Mouse (Mus musculus) yolk sac, embryonic 10.5 days (tissue): ENCODE measurements around the gene Moxd1.

Experiments used
- DNase-seq: peaks from one replicate; pipeline ENCODE4 v3.0.0-alpha.2; 2017; ENCODE audit warnings: low spot score

The Moxd1 gene

GRCm38 (mm10) chr10:24223449-24224143 is at the start of gene Moxd1:
Moxd1 (plus strand) TSS chr10:24223517.
- DNase-seq, result peak; percentile 28

DNA sequence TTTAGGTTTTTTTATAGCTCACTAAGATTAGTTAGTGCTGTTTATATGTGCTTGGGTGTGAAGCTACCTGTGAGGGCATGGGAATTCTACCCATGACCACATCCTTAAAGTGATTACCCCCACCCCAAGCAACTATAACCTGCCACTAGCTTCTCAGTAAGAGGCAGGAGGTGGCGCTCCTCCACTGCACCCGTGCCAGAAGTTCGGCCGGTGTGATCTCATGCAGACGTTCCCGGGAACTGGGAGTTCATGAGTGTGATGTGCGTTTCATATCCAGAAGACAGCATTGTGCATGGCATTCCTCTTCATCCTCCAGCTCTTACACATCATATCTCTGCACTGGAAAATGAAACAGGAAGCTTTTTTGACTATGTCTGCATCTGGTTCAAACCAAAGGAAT is 32.9 kb upstream of the Moxd1 start:
- DNase-seq, result no peak

- DNase-seq, result no peak
Measured at GRCm38 (mm10) chr10:24191977-24192376, 31.3 kb upstream of the Moxd1 start.

DNA sequence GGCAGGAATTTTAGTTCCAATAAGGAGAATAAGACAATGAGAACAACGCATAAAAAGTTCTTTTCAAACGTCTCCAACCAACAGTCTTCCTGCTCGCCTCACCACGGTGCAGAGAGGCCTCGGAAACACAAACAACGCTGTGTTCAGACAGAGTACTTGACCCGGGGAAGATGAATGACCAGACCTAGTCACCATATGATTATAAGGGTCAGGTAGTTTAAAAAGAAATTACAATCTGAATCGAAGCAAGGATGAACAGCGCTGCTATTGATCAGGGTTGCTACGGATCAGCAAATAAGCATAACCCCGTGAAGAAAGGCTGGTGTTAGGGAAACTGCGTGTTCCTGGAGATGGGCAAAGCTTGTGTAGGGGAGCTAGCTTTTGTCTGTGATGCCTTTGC is 24.0 kb upstream of the Moxd1 start:
- DNase-seq, result no peak

GRCm38 (mm10) chr10:24200099-24200498 is 23.2 kb upstream of the Moxd1 start:
- DNase-seq, result no peak

DNA sequence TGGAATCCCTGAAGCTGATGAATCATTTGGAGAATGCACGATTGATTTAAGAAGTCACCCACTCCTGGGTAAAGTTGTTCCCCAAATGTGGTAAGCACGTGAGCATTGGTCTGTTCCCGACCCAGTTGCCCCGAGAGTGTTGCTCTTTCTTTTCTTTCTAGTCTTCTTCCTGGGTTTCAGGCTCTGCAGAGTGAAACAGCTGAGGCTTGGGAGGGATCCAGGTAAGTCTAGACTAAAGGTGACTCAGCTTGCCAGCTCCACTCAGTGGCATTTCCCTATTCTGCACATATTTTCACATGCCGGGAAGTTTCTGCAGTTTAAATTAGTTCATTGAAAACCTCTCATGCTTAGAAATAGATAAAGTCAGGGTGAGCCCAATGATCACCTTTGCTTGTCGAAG is 13.2 kb upstream of the Moxd1 start:
- no peak for DNase-seq

DNA sequence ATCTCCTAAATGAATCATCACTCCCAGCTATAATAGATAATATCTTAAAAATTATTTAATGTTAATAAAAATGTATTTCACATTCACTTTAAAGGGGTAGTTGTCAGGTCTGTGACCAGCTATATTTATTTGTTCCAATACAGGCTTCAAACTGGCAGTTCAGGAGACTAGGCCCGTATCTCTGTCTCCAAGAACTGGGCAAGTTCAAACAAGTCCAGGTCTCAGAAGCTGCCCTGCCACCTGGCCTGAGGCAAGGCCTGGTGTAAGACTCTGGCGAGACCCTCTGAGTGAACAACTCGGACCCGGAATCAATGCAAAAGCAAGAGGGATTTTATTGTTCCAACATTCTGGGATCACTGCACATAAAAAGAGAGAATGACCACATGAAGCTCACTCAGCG is 10.0 kb upstream of the Moxd1 start:
- no peak for DNase-seq

- no peak for DNase-seq
Measured at GRCm38 (mm10) chr10:24217558-24218268, 5.6 kb upstream of the Moxd1 start.

DNA sequence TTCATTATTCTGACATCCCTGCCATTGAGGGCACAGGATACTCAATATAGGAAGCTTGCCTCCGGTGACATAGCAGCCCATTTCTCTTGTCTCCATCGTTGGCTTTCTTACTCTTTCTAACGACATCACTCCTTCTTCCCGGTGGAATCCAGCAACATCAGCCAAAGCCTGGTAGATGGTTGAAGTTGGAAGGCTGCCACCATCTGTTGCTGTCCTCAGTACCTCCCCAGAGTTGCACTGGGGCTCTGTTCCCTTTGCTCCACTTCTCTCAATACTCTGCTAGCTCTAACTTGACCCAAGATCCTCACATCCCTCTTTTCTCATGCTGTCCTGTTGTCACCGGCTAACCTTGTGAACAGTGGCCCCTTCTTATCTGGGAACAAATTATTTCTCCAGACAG is 2.4 kb upstream of the Moxd1 start:
- DNase-seq, result no peak

DNA sequence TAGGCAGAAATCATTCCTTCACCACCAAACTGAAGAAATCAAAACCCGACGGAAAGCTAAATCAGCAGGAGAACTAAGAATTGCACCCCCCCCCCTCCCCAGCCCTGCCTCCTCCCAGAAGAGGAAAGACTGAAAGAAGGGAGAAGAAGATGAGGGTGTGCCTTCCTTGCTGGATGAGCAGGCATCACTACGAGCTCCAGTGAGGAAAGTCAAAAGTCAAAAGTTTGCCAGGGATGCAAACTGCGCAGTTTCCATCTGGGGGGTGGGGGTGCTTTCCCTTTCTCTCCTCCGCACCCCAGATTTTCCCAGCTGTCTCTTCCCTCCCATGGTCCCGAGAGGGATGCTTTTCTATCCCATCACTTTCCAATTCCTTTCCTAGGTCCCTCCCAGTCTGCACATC is 406 bp upstream of the Moxd1 start:
- no peak for DNase-seq

- no peak for DNase-seq
Measured at GRCm38 (mm10) chr10:24224591-24224990, 1.3 kb downstream of the Moxd1 start.

DNA sequence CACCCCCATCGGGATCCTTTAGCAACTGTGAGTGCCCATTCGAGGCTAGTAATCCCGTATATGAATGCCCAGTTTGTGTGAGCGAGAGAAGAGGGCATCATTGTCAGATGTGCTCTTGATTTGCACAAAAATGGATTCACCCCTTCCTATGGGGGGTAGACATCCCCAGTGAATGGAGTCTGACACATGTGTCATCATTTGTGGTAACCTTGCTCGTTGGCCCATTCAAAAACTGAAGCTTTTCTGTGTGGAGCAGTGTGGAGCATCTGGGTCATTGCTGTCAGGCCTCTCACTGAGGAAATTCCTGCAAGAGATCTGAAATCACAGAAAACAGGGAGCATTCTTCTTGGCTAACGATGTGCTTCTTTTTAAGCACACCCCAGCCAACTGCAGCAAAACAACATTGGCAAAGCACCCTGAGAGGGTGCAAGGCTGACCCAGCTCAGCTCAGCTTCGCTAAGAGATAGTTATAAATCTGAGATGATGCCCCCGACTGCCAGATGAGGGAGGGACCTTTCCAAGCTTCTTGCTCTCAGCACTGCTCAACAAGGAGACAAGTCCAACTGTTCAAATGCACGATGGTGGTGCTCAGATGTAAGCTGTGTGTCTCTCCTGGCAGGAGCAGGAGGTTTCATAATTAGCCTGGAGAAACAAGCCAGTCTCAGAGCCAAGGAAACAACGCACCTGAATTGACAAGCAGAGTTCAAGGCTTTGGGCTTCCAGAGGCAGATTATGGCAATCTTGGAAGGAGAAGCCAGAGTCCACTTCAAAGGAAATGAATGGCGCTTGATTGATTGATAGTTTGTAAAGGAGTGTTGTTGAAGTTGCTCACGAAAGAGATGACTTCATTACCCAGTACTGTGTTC is 5.2 kb downstream of the Moxd1 start:
- DNase-seq, result no peak

GRCm38 (mm10) chr10:24232281-24232680 is 9.0 kb downstream of the Moxd1 start:
- no peak for DNase-seq

DNA sequence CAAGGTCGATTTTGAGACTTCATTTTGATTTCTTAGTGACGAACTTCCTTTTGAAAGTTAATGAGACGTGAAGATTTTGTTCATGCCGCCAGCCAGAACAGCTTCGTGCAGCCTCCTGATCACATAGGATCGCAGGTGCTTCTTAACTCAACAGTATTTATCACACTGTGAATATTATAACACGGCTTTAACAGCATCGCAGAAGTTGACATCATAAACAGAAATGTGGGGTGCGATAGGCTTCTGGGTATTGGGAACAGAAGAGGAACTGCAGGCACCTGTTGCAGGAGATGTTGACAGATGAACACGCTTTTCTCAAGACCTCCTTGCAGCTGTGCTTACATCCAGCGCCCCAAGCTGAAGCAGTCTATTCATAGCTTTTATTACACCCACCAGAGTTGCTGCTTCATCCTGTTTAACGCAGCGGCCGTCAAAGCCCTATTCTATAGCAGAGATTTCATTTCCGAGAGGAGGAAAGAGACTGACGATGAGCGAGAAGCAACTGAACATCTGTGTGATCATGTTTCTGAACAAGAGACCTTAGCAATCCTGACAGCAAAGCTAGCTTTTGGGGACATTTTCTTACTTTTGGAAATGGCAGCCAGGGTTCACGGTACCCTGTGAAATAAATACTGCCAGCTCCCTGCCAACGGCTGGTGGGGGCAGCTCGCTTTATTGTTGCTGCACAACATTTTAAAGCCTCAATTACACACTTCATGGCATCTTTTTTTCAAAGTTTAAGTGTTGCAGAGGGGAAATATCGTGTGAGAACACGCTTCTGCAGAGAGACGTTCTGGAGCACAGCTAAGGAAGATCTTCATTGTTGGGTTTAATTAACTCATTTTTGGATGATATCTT is 12.3 kb downstream of the Moxd1 start:
- no peak for DNase-seq

DNA sequence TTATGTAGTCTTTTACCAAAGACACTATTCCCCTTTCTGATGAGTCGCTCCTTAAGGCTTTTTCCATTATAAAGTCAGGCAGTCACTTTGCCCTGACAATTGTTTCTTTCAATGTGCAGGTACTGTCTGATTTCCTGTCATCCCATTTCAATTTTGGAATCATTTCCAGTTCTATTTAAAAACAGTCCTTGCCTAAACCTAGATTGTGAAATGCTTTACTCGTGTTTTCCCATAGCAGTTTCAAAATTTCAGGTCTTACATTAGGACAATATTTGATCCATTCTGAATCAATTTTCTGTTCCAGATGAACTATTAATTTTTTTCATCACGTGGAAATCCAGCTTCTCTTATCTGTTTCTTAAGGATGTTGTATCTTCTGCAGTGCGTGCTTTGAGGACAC is 23.5 kb downstream of the Moxd1 start:
- no peak for DNase-seq

DNA sequence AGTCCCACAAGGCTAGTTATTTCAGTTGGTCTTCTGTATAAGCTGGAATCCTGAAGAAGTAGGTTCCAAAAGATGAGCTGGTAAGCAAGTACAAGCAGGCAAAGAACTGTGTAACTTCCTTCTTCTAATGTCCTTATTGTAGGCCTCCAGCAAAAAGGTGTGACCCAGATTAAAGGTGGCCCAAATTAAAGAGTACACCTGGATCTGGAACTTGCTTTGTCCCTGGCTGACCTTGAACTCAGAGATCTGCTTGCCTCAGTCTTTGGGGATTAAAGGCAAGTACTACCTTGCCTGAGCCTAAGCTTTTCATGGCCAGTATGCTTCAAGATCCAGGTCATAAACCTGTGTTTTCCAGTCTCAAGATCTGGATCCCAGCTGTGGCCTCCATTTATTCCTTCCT is 24.8 kb downstream of the Moxd1 start:
- DNase-seq, result no peak

- no peak for DNase-seq
Measured at GRCm38 (mm10) chr10:24251631-24252030, 28.3 kb downstream of the Moxd1 start.

- DNase-seq, result no peak
Measured at GRCm38 (mm10) chr10:24258150-24258549, 34.8 kb downstream of the Moxd1 start.

- no peak for DNase-seq
Measured at GRCm38 (mm10) chr10:24258885-24259284, 35.6 kb downstream of the Moxd1 start.

- no peak for DNase-seq
Measured at GRCm38 (mm10) chr10:24259794-24260590, 36.7 kb downstream of the Moxd1 start.

GRCm38 (mm10) chr10:24267520-24267919 is 44.2 kb downstream of the Moxd1 start:
- DNase-seq, result no peak
